Mouse (Mus musculus): Measurements from ENCODE around the gene Oxnad1.

The Oxnad1 gene

DNA sequence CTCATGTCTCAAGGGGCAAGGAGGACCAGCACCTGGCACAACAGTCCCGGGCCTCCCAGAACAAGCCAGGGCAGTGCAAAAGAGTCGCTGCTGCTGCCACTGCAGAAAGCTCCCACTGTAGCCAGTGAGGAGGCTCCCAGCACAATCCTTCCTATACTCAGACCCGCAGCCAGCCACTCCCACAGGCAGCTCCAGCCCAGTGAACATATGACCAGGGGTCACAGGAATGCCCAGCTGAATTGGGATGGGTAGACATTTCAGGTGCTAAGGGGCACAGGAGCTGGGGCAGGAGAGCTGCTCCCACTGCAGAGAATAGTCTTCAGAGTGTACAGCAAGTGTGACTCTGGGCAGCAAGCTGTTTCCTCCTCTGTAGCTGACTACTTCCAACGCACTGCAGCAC, 60.2 kb downstream of the Oxnad1 start:
- no peak for DNase-seq (ENCODE audit: low spot score)

DNA sequence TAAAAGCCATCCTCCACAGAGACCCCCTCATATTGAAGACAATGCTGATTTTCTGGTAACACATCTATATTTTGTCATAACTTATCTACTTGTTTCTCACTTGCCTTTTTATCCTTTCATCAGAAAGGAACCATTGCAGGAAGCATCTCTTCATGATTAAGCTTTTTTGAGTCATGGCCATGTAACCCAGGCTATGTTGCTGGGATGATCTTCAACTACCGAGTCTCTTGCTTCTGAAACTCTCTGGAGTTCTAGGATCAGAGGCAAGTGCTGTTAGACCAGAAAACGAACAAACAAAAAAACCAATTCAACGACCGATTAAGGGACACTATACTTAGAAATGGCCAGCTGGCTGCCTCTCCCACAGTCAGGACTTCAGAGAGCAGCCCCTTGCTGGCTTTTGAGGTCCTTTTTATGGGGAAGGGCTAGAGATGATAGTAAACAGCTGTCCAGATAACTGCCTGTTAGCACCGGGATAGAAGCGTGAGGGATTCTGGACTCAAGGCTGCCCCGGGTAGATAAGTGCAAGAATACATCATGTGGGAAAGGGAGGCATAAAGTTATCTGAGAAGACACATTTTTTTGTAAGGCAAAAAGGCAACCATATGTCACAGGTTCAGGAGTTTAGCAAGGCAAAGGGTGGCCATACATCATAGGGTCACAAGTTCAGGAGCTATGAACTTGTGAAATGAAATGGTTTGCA, 60.8 kb downstream of the Oxnad1 start:
- DNase-seq (ENCODE audit: low spot score) = no peak

DNA sequence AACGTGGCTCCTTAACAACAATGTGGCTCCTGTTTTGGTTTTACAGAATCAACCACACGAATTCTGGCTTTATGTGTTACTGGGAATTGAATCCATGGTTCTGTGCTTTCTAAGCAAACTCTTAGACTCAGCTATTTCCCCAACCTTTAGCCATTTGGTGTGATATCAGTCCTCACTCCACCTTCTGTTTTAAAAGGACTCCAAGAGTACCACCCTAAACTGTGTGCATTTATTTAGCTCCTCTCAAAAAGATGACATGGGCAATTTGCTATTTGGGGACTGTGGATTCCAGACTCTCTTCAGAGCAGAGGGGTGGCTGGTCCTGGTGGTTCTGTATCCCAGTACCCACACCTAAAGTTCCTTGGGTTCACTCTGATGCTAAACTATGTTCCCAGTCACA, 61.4 kb downstream of the Oxnad1 start:
- DNase-seq (ENCODE audit: low spot score) = no peak

DNA sequence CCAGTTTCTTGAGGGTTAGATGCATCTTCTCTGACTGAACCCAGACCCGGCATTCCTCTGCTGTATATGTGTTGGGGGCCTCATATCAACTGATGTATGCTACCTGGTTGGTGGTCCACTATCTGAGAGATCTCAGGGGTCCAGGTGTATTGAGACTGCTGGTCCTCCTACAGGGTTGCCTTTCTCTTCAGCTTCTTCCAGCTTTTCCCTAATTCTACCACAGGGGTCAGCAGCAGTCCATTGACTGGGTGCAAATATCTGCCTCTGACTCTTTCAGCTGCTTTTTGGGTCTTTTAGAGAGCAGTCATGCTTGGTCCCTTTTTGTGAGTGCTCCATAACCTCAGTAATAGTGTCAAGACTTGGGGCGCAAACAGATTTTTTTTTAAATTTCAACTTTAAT, 65.7 kb downstream of the Oxnad1 start:
- no peak for DNase-seq (ENCODE audit: low spot score)

DNA sequence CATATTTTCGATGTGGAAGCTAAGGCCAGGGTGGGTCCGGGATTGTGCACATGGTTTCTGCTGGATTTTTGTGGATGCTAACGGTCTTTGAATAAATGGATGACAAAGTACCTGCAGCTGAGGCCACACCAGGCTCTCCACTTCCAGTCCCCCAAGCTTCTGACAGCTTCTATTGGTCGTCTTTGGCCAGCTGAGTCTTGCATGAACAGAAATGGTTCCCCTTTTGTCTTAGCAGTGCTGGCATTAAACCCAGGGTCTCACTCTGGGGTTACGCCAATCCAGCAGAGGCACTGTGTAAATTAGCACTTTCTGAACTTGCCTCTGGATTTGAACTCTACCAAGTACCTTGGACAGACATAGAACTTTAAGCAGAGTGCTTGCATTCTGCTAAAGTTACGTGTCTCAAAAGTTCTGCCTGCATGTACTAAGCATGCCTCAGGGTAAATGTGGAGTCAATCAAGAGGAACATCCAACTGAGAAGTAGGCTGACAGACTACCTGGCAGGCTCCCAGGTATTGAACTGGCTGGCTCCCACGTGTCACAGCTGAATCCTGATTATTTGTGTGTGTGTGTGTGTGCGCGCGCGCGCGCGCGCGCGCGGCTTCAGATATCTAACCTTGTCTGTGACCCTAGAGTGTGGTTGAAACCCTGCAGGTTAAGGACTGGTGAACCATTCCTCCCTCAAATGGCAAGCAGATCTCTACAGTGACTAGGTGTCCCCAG, 67.2 kb downstream of the Oxnad1 start:
- DNase-seq (ENCODE audit: low spot score) = no peak
